Mouse (Mus musculus) splenic B cell, adult 2 months (primary cell): ENCODE results near the gene Ankrd24.
"Not testable (repeated sequence)": the region's sequence is repeated elsewhere in the genome, so short reads cannot be mapped to it uniquely, and the experiment has no call there.

Experiments used
- DNase-seq: peaks from one replicate; pipeline ENCODE4 v3.0.0-alpha.2; 2011; ENCODE audit warnings: low read depth, low spot score
- H3K27me3 ChIP-seq: 2 replicates; pipeline ENCODE4 v1.6.1; 2012; ENCODE audit warnings: mild to moderate bottlenecking, low read length, moderate library complexity, mixed read lengths; ENCODE audit not compliant: control insufficient read depth, poor library complexity, insufficient read depth, severe bottlenecking
- H3K36me3 ChIP-seq: 2 replicates; pipeline ENCODE4 v1.6.1; 2012; ENCODE audit warnings: mild to moderate bottlenecking, low read length, moderate library complexity, mixed read lengths; ENCODE audit not compliant: control insufficient read depth, poor library complexity, insufficient read depth, severe bottlenecking

Gene Ankrd24

GRCm38 (mm10) chr10:81626101-81626993 is 2.0 kb upstream of the Ankrd24 start:
- no peak for DNase-seq
- no peaks in the 10 kb centered on the region for H3K27me3 ChIP-seq
- no peaks in the 10 kb centered on the region for H3K36me3 ChIP-seq

- peak; percentile 92 for DNase-seq
- Histone ChIP-seq H3K36me3 (no peaks in the 10 kb centered on the region), H3K27me3 (no peaks in the 10 kb centered on the region)
Observed at GRCm38 (mm10) chr10:81626994-81627835, 1.1 kb upstream of the Ankrd24 start, which contains the start of gene Sirt6. Sirt6 (minus strand) TSS chr10:81627797.

- H3K36me3 ChIP-seq, result no peaks in the 10 kb centered on the region
- no peak for DNase-seq
- H3K27me3 ChIP-seq, result no peaks in the 10 kb centered on the region
Observed at GRCm38 (mm10) chr10:81627836-81628220, 512 bp upstream of the Ankrd24 start.

GRCm38 (mm10) chr10:81633253-81634099 is 5.1 kb downstream of the Ankrd24 start:
- no peaks in the 10 kb centered on the region for H3K36me3 ChIP-seq
- DNase-seq, result peak; percentile 86
- H3K27me3 ChIP-seq, result no peaks in the 10 kb centered on the region

DNA sequence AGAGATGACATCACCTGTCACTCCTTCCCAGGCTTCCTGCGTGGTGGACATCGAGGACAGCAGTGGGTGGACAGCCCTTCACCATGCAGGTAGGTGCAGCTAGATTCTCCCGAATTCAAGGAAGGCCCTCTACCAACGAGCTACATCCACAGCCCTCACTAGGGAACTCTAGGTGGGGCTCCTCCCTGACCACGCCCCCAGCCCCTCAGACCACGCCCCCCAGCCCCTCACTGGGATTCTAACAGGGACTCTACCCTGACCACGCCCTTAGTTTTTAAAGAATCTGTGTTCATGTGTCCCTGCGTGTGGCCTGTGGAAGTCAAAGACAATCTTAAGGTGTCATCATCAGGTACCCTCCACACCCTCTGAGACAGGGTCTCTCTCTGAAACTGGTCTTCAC is 8.0 kb downstream of the Ankrd24 start:
- DNase-seq, result no peak
- H3K36me3 ChIP-seq, result no peaks in the 10 kb centered on the region
- H3K27me3 ChIP-seq, result no peaks in the 10 kb centered on the region

GRCm38 (mm10) chr10:81638101-81638500 is 9.8 kb downstream of the Ankrd24 start:
- no peak for DNase-seq
- Histone ChIP-seq H3K36me3 (no peaks in the 10 kb centered on the region), H3K27me3 (no peaks in the 10 kb centered on the region)

DNA sequence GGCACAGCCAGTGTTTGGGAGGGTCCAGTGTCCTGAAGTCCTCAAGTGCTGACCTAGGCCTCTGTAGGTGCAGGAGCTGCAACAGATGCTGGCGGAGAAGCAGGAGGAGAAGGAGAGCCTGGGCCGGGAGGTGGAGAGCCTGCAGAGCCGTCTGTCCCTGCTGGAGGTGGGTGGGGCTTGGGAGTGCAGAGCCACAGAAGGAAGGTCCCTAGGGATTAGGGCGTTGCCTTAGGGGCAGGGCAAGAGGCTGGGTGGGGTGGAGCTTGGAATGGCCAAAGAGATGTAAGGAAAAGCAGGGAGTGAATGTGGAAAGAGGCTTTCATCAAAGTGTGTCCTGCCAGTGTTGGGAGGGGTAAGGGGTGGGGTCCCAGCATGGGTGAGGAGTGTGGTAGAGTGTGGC is 12.5 kb downstream of the Ankrd24 start:
- not testable (repeated sequence) for H3K36me3 ChIP-seq, DNase-seq, H3K27me3 ChIP-seq

- H3K36me3 ChIP-seq, result no peaks in the 10 kb centered on the region
- DNase-seq, result no peak
- no peaks in the 10 kb centered on the region for H3K27me3 ChIP-seq
Observed at GRCm38 (mm10) chr10:81641566-81641965, 13.2 kb downstream of the Ankrd24 start.

- DNase-seq, result no peak
- H3K36me3 ChIP-seq, result no peaks in the 10 kb centered on the region
- no peaks in the 10 kb centered on the region for H3K27me3 ChIP-seq
Observed at GRCm38 (mm10) chr10:81641978-81642647, 13.8 kb downstream of the Ankrd24 start.

DNA sequence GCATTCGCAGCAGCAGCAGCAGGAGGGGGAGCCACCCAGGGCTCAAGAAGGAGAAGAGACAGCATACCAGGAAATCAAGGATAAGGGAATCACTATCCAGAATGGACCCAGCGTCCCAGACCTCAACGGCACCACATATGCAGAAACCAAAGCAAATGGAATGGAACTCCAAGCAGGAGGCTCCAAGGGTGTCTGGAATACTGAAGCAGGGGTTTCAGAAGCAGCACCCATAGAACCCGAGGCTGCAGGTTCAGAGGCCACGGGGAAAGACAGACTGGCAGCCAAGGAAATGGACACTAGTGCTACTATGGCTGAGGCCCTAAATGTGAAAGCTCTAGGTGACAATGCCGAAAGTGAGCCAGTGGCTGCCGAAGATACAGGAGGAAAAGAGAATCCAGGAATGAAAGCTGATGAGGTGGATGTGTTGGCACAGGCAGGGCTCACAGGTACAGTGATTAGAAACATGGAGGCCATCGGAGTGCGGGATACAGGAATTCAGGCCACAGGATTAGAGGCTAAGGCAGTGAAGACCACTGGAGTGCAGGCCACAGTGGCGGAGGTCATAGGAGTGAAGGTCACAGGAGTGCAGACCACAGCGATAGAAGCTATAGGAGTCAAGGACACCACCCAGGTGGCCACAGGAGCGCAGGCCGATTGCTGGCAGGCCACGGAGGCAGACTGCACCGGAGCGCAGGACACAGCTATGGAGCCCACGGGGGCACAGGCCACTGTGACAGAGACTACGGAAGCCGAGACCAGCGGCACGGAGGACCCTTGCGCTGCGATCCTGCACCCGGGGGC is 14.5 kb downstream of the Ankrd24 start:
- no peaks in the 10 kb centered on the region for H3K27me3 ChIP-seq
- no peak for DNase-seq
- H3K36me3 ChIP-seq, result no peaks in the 10 kb centered on the region

DNA sequence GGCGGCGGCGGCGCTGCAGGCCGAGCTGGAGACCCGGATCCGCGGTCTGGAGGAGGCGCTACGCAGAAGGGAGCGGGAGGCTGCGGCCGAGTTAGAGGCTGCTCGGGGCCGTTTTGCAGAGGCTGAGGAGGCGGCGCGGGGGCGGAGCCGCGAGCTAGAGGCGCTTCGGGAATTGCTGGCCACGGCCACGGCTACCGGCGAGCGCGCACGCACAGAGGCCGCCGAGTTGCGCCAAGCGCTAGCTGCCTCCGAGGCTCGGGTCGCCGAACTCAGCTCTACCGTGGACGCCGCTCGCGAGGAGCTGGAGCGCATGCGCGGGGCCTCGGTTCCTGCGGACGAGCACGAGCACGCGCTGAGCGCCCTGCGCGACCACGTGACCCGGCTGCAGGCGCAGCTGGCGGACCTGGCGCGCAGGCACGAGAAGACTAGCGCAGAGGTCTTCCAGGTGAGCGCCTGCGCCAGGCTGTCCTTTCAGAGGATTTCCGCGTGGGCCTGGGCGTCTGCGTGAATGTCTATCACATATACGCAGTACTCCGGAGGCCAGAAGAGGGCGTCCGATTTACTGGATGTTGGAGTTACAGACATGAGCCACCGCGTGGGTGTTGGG is 15.2 kb downstream of the Ankrd24 start:
- DNase-seq, result peak; percentile 97

GRCm38 (mm10) chr10:81644162-81644561 is 15.8 kb downstream of the Ankrd24 start:
- Histone ChIP-seq H3K36me3 (no peaks in the 10 kb centered on the region), H3K27me3 (no peaks in the 10 kb centered on the region)
- no peak for DNase-seq

More for the DNA sequence above, 15.2 kb downstream of the Ankrd24 start:
- H3K27me3 ChIP-seq, result no peaks in the 10 kb centered on the region
- no peaks in the 10 kb centered on the region for H3K36me3 ChIP-seq

GRCm38 (mm10) chr10:81644716-81645115 is 16.4 kb downstream of the Ankrd24 start:
- Histone ChIP-seq H3K36me3 (no peaks in the 10 kb centered on the region), H3K27me3 (no peaks in the 10 kb centered on the region)
- DNase-seq, result no peak
